Mouse (Mus musculus) lung, embryonic 15.5 days (tissue): ENCODE measurements around the gene Pdcd1lg2. TPM values are rescaled to one million over a fixed set of nuclear protein-coding genes. Genes with fewer than 3 reads are reported as not detected.

Experiments
- ATAC-seq: fragments of 200-750 bp; cut with Nextera tagmentation; 2 replicates; pipeline ENCODE4 v1.8.0; 2017; ENCODE audit warnings: moderate number of reproducible peaks, borderline replicate concordance; ENCODE audit not compliant: low FRiP score, low TSS enrichment; ENCODE audit errors: extremely low read depth
- H3K27ac ChIP-seq: fragments of 300-500 bp; sonication (generic); 2 replicates; pipeline ENCODE4 v1.5.1; 2015; ENCODE audit warnings: moderate library complexity, mild to moderate bottlenecking, inconsistent platforms
- H3K27me3 ChIP-seq: fragments of 300-500 bp; sonication (generic); 2 replicates; pipeline ENCODE4 v1.6.1; 2015; ENCODE audit warnings: inconsistent platforms
- H3K36me3 ChIP-seq: fragments of 300-500 bp; sonication (generic); 2 replicates; pipeline ENCODE4 v1.6.1; 2015; ENCODE audit warnings: inconsistent platforms
- H3K4me1 ChIP-seq: fragments of 300-500 bp; sonication (generic); 2 replicates; pipeline ENCODE4 v1.6.1; 2015; ENCODE audit warnings: inconsistent platforms
- H3K4me2 ChIP-seq: fragments of 300-500 bp; sonication (generic); 2 replicates; pipeline ENCODE4 v1.6.1; 2015; ENCODE audit warnings: inconsistent platforms, mild to moderate bottlenecking, moderate library complexity
- H3K4me3 ChIP-seq: fragments of 300-500 bp; sonication (generic); 2 replicates; pipeline ENCODE4 v1.5.1; 2015; ENCODE audit warnings: mild to moderate bottlenecking, inconsistent platforms
- H3K9ac ChIP-seq: fragments of 300-500 bp; sonication (generic); 2 replicates; pipeline ENCODE4 v1.6.1; 2015; ENCODE audit warnings: inconsistent platforms
- H3K9me3 ChIP-seq: fragments of 300-500 bp; sonication (generic); 2 replicates; pipeline ENCODE4 v1.6.1; 2016; ENCODE audit warnings: inconsistent platforms
- WGBS: fragments of 180-500 bp; shearing (Covaris S2); methylation state at CpG from one replicate; pipeline ENCODE4 v1.1.7; 2015; 5-methylcytosine and 5-hydroxymethylcytosine counted together
- polyA plus RNA-seq: library from polyadenylated mRNA; unstranded; fragments of >200 nt; fragmentation: Nextera tagmentation; extraction: Ambion mirVana; gene quantifications from 2 replicates; pipeline ENCODE4 v1.2.1, GENCODE M21; 2015

Gene Pdcd1lg2
- polyA plus RNA-seq, 1 experiment from 2014 or later = 0.09 TPM

DNA sequence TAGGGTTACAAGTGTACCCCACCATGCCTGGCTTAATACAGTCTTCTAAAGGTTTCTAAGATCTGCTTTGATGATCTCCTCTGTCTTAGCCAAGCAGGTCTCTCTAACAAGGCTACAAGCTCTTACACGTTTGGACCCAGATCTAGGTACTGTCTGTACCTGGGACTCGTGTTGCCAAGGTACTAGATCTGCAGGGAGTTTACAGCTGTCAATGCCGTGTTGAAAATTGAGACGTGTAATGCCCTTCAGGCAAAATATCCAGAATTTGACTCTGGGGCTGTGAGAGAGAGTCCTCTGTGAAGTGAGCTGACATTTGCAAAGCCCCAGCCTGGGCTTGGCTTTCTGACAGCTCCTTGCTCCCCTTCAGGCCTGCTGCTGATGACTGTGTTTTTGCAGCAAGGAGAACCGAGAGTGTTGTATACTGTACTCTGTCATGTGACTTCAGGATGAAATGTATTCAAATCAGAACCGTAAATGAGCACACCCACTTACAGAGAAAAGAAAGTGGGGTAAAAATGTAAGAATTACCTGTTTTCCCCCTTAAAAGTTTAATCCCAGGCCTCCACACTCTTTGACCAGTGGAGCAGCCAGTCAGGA lies 85.4 kb downstream of the Pdcd1lg2 start:
- no peak overlapping the region for H3K4me2 ChIP-seq
- no peak overlapping the region for H3K9ac ChIP-seq
- H3K27ac ChIP-seq = no peak overlapping the region
- no peaks in the 10 kb centered on the region for H3K9me3 ChIP-seq
- ATAC-seq = no peak
- H3K4me3 ChIP-seq = no peak overlapping the region
- WGBS = 54% methylated on average over 6 of the region's 6 CpGs
- no peaks in the 10 kb centered on the region for H3K27me3 ChIP-seq
- no peaks in the 10 kb centered on the region for H3K36me3 ChIP-seq
- H3K4me1 ChIP-seq = peaks cover 5% of the 10 kb centered on the region; the same call in 1 of the 2 replicates

DNA sequence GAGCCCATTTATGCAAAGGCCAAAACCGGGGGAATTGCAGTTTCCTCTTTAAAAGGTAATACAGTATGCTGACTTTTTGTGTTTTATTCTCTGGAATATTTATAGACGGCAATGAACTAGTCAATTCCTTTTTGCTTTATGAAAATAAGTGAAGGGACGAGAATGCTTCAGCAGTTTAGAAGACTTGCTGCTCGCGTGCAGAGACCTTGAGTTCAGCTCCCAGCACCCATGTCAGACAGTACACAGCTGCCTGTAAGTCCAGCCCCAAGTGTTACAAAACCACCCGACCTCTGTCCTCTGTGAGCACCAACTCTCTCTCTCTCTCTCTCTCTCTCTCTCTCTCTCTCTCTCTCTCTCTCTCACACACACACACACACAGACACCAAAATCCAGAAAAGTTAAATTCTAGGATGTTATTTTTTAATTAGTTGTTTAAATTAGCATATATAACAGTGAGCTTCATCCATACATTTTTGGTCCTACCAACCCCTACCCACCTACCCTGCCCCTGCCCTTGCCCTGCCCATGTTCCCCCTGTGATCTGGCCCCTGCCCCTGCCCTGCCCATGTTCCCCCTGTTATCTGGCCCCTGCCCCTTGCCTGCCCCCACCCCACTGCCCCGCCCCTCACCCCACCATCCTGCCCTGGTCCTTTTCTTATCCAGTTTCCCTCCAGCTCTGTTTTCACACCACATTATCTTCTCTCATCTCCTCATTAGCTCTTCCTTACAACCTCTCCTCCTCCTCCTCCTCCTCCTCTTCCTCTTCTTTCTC lies 86.3 kb downstream of the Pdcd1lg2 start:
- ATAC-seq = no peak
- no peaks in the 10 kb centered on the region for H3K9me3 ChIP-seq
- no peak overlapping the region for H3K9ac ChIP-seq
- 73% methylated on average over 7 of the region's 7 CpGs for WGBS
- no peak overlapping the region for H3K4me2 ChIP-seq
- no peaks in the 10 kb centered on the region for H3K36me3 ChIP-seq
- peaks cover 7% of the 10 kb centered on the region; the same call in 1 of the 2 replicates for H3K4me1 ChIP-seq
- no peak overlapping the region for H3K27ac ChIP-seq
- H3K4me3 ChIP-seq = no peak overlapping the region
- H3K27me3 ChIP-seq = no peaks in the 10 kb centered on the region

DNA sequence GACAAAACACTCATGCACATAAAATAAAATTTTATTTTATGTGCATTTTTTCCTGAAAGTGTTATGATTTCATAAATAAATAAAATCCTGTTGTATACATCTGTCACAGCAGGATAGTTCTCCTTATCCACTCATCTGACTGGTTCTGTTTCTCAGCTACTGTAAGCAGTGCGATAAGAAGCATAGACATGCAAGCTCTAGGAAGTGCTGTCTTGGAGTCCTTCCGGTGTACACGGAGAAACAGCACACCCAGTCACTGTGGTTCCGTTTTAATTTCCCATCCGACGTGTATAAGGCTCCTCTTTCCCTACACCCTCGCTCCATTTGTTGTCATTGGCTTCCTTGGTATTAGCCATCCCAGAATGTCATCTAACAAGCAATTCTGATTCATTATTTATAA lies 87.2 kb downstream of the Pdcd1lg2 start:
- Histone ChIP-seq H3K4me1 (peaks cover 7% of the 10 kb centered on the region; the same call in 1 of the 2 replicates), H3K4me3 (no peak overlapping the region), H3K27me3 (no peaks in the 10 kb centered on the region), H3K9me3 (no peaks in the 10 kb centered on the region), H3K36me3 (no peaks in the 10 kb centered on the region), H3K9ac (no peak overlapping the region), H3K27ac (no peak overlapping the region), H3K4me2 (no peak overlapping the region)
- ATAC-seq = 0 out of 2 replicates have a peak, but pooled peaks have one; percentile 25
- WGBS = 63% methylated on average over 7 of the region's 7 CpGs

DNA sequence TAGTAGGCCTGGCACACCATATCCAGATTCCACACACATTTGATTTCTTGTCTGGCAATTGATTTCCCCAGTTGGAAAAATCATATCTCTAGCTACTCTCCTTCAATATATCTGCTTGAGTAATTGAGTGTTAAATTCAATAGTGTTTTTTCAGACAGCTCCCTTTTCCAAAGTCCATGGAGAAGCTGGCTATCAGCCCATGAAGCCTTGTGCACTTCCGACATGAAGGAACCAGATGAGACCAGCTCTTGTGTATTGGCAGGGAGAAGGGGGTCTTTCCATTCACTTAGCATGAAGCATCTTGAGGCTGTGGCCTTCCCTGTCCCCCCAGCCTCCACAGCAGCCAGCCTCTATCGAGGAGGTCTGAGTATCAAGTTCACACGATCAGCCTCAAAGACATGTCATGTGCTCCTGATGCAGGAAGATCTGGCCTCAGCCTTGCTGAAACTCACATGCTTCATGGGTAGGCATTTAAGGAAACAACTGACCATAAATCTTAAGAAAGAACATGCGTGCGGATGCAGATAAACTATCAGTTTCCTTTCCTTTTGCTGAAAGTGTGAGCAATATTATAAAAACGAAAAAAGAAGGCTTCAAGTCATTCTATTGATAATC lies 88.2 kb downstream of the Pdcd1lg2 start:
- Histone ChIP-seq H3K4me3 (no peak overlapping the region), H3K9me3 (no peaks in the 10 kb centered on the region), H3K27me3 (no peaks in the 10 kb centered on the region), H3K4me2 (no peak overlapping the region), H3K36me3 (no peaks in the 10 kb centered on the region), H3K9ac (no peak overlapping the region), H3K27ac (no peak overlapping the region), H3K4me1 (peaks cover 7% of the 10 kb centered on the region; the same call in 1 of the 2 replicates)
- ATAC-seq = no peak
- WGBS = 50% methylated on average over 6 of the region's 6 CpGs

DNA sequence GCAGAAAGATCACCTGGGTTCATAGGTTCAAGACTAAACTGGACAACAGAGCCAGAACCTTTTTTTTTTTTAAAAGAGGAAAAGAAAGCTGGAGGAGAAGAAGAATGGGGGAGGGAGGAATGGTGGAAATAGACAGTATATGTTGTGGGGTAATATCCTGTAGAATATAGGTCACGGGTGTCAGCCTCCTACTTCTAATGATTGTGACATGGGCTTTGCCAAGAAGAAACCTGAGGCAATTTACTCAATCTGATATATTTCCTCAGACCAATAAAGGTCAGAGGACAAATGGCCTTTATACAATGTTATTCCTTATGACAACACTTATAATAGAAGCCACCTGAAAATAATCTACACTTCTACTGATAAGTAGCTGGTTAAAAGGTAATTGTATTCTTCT lies 89.6 kb downstream of the Pdcd1lg2 start:
- no peaks in the 10 kb centered on the region for H3K36me3 ChIP-seq
- no peak overlapping the region for H3K9ac ChIP-seq
- ATAC-seq = no peak
- no peaks in the 10 kb centered on the region for H3K27me3 ChIP-seq
- WGBS = 77% methylated on average over 1 of the region's 1 CpGs
- H3K4me2 ChIP-seq = no peak overlapping the region
- no peak overlapping the region for H3K27ac ChIP-seq
- no peak overlapping the region for H3K4me3 ChIP-seq
- H3K4me1 ChIP-seq = peaks cover 7% of the 10 kb centered on the region; the same call in 1 of the 2 replicates
- no peaks in the 10 kb centered on the region for H3K9me3 ChIP-seq

DNA sequence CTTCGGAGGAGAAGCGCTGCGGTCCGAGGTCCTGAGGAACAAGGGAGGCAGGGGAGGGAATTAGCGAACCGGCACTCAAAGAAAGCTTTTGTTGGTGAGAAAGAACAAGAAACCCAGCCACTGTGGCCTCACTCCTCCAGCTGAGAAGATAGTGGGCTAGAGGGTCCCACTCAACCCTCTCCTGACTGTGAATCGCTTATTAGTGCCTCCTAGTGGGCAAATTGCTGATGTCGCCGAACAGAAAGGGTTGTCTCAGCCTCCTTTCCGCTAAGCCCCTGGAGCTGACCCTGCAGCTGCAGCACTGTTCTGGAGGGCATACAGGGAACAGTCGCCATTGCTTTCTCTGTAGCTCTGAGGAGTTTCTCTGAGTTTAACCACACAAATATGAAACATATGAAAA lies 90.4 kb downstream of the Pdcd1lg2 start:
- H3K4me1 ChIP-seq = peaks cover 7% of the 10 kb centered on the region; the same call in 1 of the 2 replicates
- H3K9me3 ChIP-seq = no peaks in the 10 kb centered on the region
- H3K36me3 ChIP-seq = no peaks in the 10 kb centered on the region
- WGBS = 60% methylated on average over 11 of the region's 11 CpGs
- H3K4me3 ChIP-seq = peak overlapping the region; percentile 14
- H3K27me3 ChIP-seq = no peaks in the 10 kb centered on the region
- peak overlapping the region; percentile 45 for H3K4me2 ChIP-seq
- H3K9ac ChIP-seq = 0 out of 2 replicates have a peak overlapping the region, but pooled peaks have one; percentile 8
- no peak overlapping the region for H3K27ac ChIP-seq
- ATAC-seq = no peak

DNA sequence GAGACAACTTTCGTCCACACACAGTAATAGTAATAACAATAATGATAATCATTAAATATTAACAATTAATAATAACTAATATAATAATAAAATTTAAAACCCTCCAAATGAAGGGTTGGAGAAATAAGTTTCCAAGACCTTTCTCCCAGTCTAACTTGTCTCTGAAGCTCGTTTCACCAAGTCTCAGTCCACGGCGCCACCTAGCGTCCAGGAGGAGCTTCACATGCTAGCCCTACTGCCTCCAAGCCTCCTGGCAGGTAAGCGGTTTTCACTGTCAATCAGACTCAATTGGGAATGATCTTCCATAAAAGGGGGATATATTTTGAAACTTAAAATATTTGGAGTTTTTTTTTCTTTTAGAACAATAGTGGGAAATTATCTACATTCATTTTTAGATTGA lies 90.8 kb downstream of the Pdcd1lg2 start:
- Histone ChIP-seq H3K4me1 (peaks cover 7% of the 10 kb centered on the region; the same call in 1 of the 2 replicates), H3K4me2 (peak overlapping the region; percentile 45), H3K27me3 (no peaks in the 10 kb centered on the region), H3K36me3 (no peaks in the 10 kb centered on the region), H3K4me3 (0 out of 2 replicates have a peak overlapping the region, but pooled peaks have one; percentile 14), H3K27ac (no peak overlapping the region), H3K9ac (no peak overlapping the region), H3K9me3 (no peaks in the 10 kb centered on the region)
- WGBS = 10% methylated on average over 6 of the region's 6 CpGs
- no peak for ATAC-seq

DNA sequence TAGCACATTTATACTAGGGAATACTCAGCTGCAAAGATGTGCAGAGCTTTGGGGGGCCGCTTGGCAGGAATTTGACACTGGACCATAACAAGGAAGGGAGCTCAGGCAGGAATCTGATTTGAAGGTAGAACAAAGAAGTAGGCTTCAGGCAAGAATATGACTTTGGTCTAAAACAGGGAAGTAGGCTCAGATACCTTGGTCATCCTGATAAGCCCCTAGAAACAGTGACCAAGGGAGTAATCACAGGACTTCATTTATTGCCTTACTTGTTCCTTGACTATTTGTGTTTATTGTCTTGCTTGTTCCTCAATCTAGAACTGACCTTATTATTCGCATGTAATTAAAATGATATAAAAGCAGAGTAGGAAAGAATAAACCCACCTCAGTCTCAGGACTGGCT lies 93.4 kb downstream of the Pdcd1lg2 start:
- no peaks in the 10 kb centered on the region for H3K27me3 ChIP-seq
- H3K4me1 ChIP-seq = peaks cover 4% of the 10 kb centered on the region; the same call in 1 of the 2 replicates
- H3K9ac ChIP-seq = no peak overlapping the region
- no peaks in the 10 kb centered on the region for H3K9me3 ChIP-seq
- no peak overlapping the region for H3K4me3 ChIP-seq
- 80% methylated on average over 2 of the region's 2 CpGs for WGBS
- no peak overlapping the region for H3K27ac ChIP-seq
- H3K36me3 ChIP-seq = no peaks in the 10 kb centered on the region
- ATAC-seq = no peak
- no peak overlapping the region for H3K4me2 ChIP-seq

DNA sequence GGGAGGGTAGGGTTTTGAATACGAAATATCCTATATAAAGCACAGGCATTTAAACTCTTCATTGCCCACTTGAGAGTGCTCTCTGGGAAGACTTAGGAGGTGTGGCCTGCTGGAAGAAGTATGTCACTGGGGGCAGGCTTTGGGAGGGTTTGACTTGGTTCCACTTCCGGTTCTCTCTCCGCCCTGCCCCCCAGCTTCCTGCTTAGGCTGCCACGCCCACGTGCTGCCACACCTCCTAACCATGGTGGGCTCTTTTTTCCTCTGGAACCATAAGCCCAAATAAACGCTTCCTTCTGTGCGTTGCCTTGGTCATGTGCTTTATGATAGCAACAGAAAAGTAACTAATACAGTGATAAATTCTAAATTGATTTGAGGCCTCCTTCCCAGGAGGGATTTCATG lies 94.9 kb downstream of the Pdcd1lg2 start:
- H3K36me3 ChIP-seq = no peaks in the 10 kb centered on the region
- H3K4me3 ChIP-seq = no peak overlapping the region
- WGBS = 72% methylated on average over 7 of the region's 7 CpGs
- no peaks in the 10 kb centered on the region for H3K27me3 ChIP-seq
- H3K4me2 ChIP-seq = no peak overlapping the region
- H3K9ac ChIP-seq = no peak overlapping the region
- peaks cover 4% of the 10 kb centered on the region; the same call in 1 of the 2 replicates for H3K4me1 ChIP-seq
- H3K9me3 ChIP-seq = no peaks in the 10 kb centered on the region
- H3K27ac ChIP-seq = no peak overlapping the region
- no peak for ATAC-seq

DNA sequence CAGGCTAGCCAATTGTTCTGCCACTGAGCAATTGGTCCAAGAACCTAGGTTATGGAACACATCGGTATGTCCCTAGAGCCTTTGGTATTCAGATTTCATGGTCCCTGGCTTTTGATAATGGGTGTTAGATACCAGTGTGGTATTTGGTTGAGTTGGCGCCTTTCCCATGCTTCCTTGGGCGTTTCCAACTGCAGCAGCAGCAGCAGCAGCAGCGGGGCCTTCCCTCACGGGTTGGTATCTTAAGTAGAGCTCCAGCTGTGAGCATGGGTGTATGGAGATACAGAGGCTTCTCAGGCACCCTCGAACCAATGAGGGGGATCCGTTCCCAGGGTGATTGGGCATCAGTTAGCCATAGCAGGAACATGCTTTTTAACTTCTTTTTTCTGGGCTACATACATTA lies 97.5 kb downstream of the Pdcd1lg2 start:
- 71% methylated on average over 7 of the region's 7 CpGs for WGBS
- Histone ChIP-seq H3K4me1 (no peaks in the 10 kb centered on the region), H3K27ac (no peak overlapping the region), H3K4me2 (no peak overlapping the region), H3K36me3 (no peaks in the 10 kb centered on the region), H3K9ac (no peak overlapping the region), H3K4me3 (no peak overlapping the region), H3K9me3 (no peaks in the 10 kb centered on the region), H3K27me3 (no peaks in the 10 kb centered on the region)
- no peak for ATAC-seq

DNA sequence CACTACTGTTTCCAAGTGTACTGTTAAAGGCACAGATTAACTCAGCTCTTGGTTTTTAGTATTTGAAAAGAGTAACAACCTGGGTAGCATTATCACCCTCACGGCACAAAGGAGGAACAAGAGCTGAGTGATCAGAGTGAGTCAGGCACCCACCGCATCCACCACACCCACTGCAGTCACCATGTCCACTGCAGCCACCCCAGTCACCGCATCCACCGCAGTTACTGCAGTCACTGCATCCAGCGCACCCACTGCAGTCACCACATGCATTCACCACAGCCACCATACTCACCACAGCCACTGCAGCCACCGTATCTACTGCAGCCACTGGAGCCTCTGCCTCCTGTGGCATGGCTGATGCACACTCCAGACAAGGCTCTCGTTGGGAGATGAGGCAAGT lies 99.1 kb downstream of the Pdcd1lg2 start:
- Histone ChIP-seq H3K9me3 (no peaks in the 10 kb centered on the region), H3K4me1 (no peaks in the 10 kb centered on the region), H3K4me3 (no peak overlapping the region), H3K9ac (no peak overlapping the region), H3K27me3 (no peaks in the 10 kb centered on the region), H3K36me3 (no peaks in the 10 kb centered on the region), H3K27ac (no peak overlapping the region), H3K4me2 (no peak overlapping the region)
- 85% methylated on average over 7 of the region's 7 CpGs for WGBS
- no peak for ATAC-seq

DNA sequence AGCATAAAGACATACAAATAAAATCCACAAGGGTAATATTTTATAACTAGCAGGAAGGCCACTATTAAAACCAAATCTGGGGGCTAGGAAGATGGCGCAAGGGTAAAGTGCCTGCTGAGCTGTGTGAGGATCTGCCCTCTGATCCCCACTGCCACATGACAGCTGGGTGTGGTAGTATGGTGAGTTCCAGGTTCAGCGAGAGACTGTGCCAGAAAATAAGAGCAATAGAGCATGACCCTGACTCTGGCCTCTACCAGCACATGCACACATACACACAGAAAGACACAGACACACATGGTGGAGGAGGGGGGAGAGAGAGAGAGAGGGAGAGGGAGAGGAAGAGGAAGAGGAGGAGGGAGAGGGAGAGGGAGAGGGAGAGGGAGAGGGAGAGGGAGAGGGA lies 101.1 kb downstream of the Pdcd1lg2 start:
- H3K36me3 ChIP-seq = no peaks in the 10 kb centered on the region
- WGBS = 71% methylated on average over 2 of the region's 2 CpGs
- no peak for ATAC-seq

More for the DNA sequence above, 101.1 kb downstream of the Pdcd1lg2 start:
- no peak overlapping the region for H3K4me3 ChIP-seq
- H3K4me1 ChIP-seq = no peaks in the 10 kb centered on the region
- H3K4me2 ChIP-seq = no peak overlapping the region
- no peaks in the 10 kb centered on the region for H3K9me3 ChIP-seq
- no peak overlapping the region for H3K27ac ChIP-seq
- H3K27me3 ChIP-seq = no peaks in the 10 kb centered on the region
- no peak overlapping the region for H3K9ac ChIP-seq
